Mouse (Mus musculus) spleen, adult 2 months (tissue): ENCODE results near the gene Ehd3.

Experiments used
- CTCF ChIP-seq: fragments of 200-500 bp; IDR thresholded peaks from 2 replicates; pipeline ENCODE4 v1.5.1; 2011; ENCODE audit warnings: mild to moderate bottlenecking, inconsistent platforms; ENCODE audit not compliant: insufficient read depth, insufficient read length, insufficient replicate concordance; ENCODE audit errors: extremely low read depth
- POLR2A ChIP-seq: fragments of 200-500 bp; IDR thresholded peaks from 2 replicates; pipeline ENCODE4 v1.6.1; 2011; ENCODE audit warnings: low read depth, low read length, inconsistent platforms

GRCm38 (mm10) chr17:73869008-73869685, 65.2 kb downstream of the Ehd3 start:
- TF ChIP-seq POLR2A (no peak), CTCF (no peak)
